Mouse (Mus musculus) kidney, embryonic 14.5 days (tissue): ENCODE results near the gene Lpp. TPM values are rescaled to one million over a fixed set of nuclear protein-coding genes. Genes with fewer than 3 reads are reported as not detected.

Source experiments
- ATAC-seq: fragments of 200-750 bp; cut with Nextera tagmentation; 2 replicates; pipeline ENCODE4 v1.8.0; 2017; ENCODE audit warnings: moderate number of reproducible peaks, mild to moderate bottlenecking, moderate TSS enrichment, moderate library complexity; ENCODE audit not compliant: low FRiP score, low TSS enrichment
- H3K27ac ChIP-seq: fragments of 300-500 bp; sonication (generic); 2 replicates; pipeline ENCODE4 v1.5.1; 2014; ENCODE audit warnings: low read depth, mild to moderate bottlenecking, low read length, moderate library complexity, mixed read lengths
- H3K27me3 ChIP-seq: fragments of 300-500 bp; sonication (generic); 2 replicates; pipeline ENCODE4 v1.6.1; 2014; ENCODE audit warnings: mild to moderate bottlenecking, low read length; ENCODE audit not compliant: control insufficient read depth, insufficient read depth
- H3K36me3 ChIP-seq: fragments of 300-500 bp; sonication (generic); 2 replicates; pipeline ENCODE4 v1.6.1; 2014; ENCODE audit warnings: low read length, mixed read lengths; ENCODE audit not compliant: control insufficient read depth, insufficient read depth
- H3K4me1 ChIP-seq: fragments of 300-500 bp; sonication (generic); 2 replicates; pipeline ENCODE4 v1.6.1; 2014; ENCODE audit warnings: low read length, mixed read lengths; ENCODE audit not compliant: control insufficient read depth, insufficient read depth
- H3K4me2 ChIP-seq: fragments of 300-500 bp; sonication (generic); replicated peaks from 2 replicates; pipeline ENCODE4 v1.6.1; 2014; ENCODE audit warnings: low read depth, mild to moderate bottlenecking, low read length
- H3K4me3 ChIP-seq: fragments of 300-500 bp; sonication (generic); 2 replicates; pipeline ENCODE4 v1.5.1; 2014; ENCODE audit warnings: mild to moderate bottlenecking, low read length
- H3K9ac ChIP-seq: fragments of 300-500 bp; sonication (generic); 2 replicates; pipeline ENCODE4 v1.6.1; 2014; ENCODE audit warnings: low read depth, mild to moderate bottlenecking, low read length, moderate library complexity
- H3K9me3 ChIP-seq: fragments of 300-500 bp; sonication (generic); 2 replicates; pipeline ENCODE4 v1.6.1; 2016; ENCODE audit warnings: low read length; ENCODE audit not compliant: control insufficient read depth
- WGBS: fragments of 180-500 bp; shearing (Covaris S2); extraction: QIAGEN DNeasy Blood & Tissue Kit; methylation state at CpG from one replicate; pipeline ENCODE4 v1.1.7; 2014; 5-methylcytosine and 5-hydroxymethylcytosine counted together
- polyA plus RNA-seq: library from polyadenylated mRNA; unstranded; fragments of >200 nt; fragmentation: Nextera tagmentation; extraction: Ambion mirVana; gene quantifications from 2 replicates; pipeline ENCODE4 v1.2.1, GENCODE M21; 2014

The Lpp gene
- polyA plus RNA-seq, 1 experiment from 2014 or later, result 49.2 TPM

DNA sequence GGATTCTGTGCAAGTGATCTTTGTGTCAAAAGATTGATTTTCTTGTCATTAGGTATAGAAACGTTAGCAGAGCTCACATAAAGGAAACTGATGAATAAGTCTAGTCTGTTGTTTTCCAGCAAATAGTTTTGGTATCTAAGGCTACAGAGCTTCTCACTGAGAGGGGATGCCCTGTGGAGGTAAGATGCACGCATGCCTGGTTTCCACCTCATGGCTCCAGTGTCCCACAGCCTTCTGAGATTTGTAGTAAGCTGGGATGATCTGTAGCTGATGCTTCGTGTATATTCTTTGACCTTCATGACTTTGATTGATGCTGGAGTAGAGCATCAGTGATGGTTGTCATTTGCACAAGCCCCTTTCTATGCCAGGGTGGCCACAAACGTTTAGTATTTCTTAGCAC, 414.3 kb downstream of the Lpp start:
- ATAC-seq, result no peak
- Histone ChIP-seq H3K4me2 (no peak overlapping the region), H3K36me3 (no peaks in the 10 kb centered on the region), H3K4me1 (no peaks in the 10 kb centered on the region), H3K9ac (no peak overlapping the region; the same call in 1 of the 2 replicates), H3K9me3 (no peaks in the 10 kb centered on the region), H3K4me3 (no peak overlapping the region), H3K27ac (no peak overlapping the region), H3K27me3 (no peaks in the 10 kb centered on the region)
- 59% methylated on average over 4 of the region's 4 CpGs for WGBS

DNA sequence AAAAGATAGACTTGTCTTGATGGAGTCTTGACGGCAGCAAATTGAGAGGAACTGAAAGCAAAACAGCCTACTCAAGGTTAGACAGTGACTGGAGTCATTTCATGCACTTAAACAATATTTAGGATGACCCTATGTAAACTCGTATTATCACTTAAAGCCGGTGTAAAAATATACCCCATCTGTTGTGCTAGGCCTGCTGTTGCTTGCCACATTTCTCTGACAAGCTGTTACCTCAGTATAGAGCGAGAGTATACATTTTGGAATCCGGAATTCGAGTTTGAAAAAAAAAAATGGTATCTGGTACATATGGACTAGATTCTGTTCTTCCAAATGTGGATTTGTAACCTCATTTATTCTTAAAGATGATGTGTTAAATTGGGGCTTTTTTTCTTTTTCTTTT, 416.5 kb downstream of the Lpp start:
- H3K9ac ChIP-seq, result no peak overlapping the region
- no peak overlapping the region for H3K4me2 ChIP-seq
- H3K4me1 ChIP-seq, result no peaks in the 10 kb centered on the region
- no peak overlapping the region for H3K27ac ChIP-seq
- no peak for ATAC-seq
- no peaks in the 10 kb centered on the region for H3K27me3 ChIP-seq
- H3K4me3 ChIP-seq, result no peak overlapping the region
- WGBS, result 92% methylated on average over 6 of the region's 6 CpGs
- H3K36me3 ChIP-seq, result no peaks in the 10 kb centered on the region
- H3K9me3 ChIP-seq, result no peaks in the 10 kb centered on the region

DNA sequence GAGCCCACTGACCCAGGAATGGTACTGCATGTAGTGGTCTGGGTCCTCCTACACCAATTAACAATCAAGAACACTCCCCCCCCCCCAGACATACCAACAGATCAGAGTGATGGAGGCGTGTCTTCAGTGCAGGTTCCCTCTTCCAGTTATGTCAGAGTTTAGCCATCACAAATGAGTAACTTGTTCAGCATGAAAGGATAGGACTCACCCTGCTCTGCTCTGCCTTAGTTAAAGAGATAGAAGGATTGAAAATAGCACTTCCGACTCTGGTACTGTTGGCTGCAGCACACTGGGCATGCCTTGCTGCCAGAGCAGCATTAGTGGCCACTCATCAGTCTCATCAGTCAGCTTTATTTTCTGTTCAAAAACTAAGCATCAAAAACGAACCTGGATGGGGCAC, 423.3 kb downstream of the Lpp start:
- H3K27ac ChIP-seq, result no peak overlapping the region
- H3K4me3 ChIP-seq, result no peak overlapping the region
- no peaks in the 10 kb centered on the region for H3K9me3 ChIP-seq
- H3K4me1 ChIP-seq, result no peaks in the 10 kb centered on the region
- WGBS, result 79% methylated on average over 3 of the region's 3 CpGs
- no peaks in the 10 kb centered on the region for H3K27me3 ChIP-seq
- no peak for ATAC-seq
- no peaks in the 10 kb centered on the region for H3K36me3 ChIP-seq
- H3K9ac ChIP-seq, result no peak overlapping the region
- no peak overlapping the region for H3K4me2 ChIP-seq

DNA sequence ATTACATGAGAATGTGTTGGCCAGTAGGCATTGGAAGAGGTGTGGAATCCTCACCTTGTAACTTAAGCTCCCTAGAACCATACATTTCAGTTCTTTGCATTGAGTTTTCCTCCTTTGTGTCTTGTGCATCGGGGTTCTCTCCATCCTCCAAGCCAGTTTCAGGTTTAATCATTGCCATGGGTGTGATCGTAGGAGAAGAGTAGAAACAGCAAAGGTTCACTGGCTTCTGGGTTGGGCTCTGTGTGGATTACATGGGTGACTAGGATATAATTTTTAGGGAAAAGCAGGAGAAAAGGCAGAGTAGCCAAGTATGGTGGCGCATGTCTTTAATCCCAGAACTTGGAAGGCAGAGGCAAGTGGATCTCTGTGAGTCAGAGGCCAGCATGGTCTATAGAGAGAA, 424.1 kb downstream of the Lpp start:
- ATAC-seq, result no peak
- Histone ChIP-seq H3K4me1 (no peaks in the 10 kb centered on the region), H3K27ac (no peak overlapping the region), H3K27me3 (no peaks in the 10 kb centered on the region), H3K9ac (no peak overlapping the region), H3K9me3 (no peaks in the 10 kb centered on the region), H3K4me2 (no peak overlapping the region), H3K4me3 (no peak overlapping the region), H3K36me3 (no peaks in the 10 kb centered on the region)
- WGBS, result 85% methylated on average over 3 of the region's 3 CpGs

DNA sequence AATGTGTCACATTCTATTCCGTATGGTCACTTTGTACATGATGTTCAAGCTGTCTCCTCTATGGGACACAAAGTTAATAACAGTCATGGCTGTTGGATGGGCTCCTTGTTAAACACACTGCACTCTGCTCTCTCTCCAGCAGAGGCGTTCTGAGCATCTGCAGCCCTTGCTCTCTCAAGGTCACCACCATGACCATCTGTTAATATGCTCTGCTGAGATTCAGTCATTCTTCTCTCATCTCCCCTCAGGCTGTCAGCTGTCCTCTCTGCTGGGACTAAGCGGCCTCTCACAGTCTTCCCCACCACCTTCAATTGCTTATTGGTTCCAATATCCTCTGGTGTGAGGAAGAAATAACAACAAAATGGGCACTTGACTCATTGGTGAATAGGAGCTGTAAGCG, 425.8 kb downstream of the Lpp start:
- no peaks in the 10 kb centered on the region for H3K36me3 ChIP-seq
- no peak for ATAC-seq
- H3K4me1 ChIP-seq, result no peaks in the 10 kb centered on the region
- no peak overlapping the region for H3K9ac ChIP-seq
- H3K4me3 ChIP-seq, result no peak overlapping the region
- H3K27me3 ChIP-seq, result no peaks in the 10 kb centered on the region
- H3K4me2 ChIP-seq, result no peak overlapping the region
- 77% methylated on average over 4 of the region's 4 CpGs for WGBS
- no peaks in the 10 kb centered on the region for H3K9me3 ChIP-seq
- no peak overlapping the region for H3K27ac ChIP-seq

DNA sequence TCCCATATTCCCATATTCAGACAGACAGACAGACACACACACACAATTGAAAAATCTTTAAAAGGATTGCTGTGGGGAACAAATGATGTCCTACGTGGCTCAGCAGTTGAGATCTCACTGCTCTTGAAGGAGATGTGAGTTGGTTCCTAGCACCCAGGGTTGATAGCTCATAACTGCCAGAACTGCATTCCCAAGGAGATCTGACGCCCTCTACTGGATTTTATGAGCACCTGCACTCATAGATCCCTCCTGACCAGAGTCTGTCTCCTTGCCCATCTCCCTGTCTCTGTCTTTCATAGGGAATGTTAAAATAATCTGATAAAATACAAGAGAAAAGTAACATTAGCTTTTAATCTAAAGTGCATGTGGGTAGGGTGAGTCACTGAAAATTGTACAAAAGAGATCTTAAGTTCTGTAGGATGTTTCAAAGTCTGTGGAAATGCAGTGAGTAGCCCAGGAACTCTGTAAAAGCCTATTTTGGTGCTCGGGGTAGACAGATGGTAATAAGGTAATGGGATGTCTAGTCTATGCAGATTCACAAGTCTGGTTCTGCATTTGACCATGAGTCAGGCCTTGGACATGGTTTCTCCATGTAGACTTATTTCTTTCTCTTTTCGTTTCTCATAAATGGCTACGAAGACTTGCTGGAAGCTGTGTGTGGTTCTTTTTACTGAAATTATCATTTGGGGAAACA, 429.0 kb downstream of the Lpp start:
- no peak for ATAC-seq
- Histone ChIP-seq H3K9ac (no peak overlapping the region), H3K27me3 (no peaks in the 10 kb centered on the region), H3K36me3 (no peaks in the 10 kb centered on the region), H3K4me1 (no peaks in the 10 kb centered on the region), H3K27ac (no peak overlapping the region), H3K9me3 (no peaks in the 10 kb centered on the region), H3K4me3 (no peak overlapping the region), H3K4me2 (no peak overlapping the region)
- WGBS, result 86% methylated on average over 5 of the region's 5 CpGs

DNA sequence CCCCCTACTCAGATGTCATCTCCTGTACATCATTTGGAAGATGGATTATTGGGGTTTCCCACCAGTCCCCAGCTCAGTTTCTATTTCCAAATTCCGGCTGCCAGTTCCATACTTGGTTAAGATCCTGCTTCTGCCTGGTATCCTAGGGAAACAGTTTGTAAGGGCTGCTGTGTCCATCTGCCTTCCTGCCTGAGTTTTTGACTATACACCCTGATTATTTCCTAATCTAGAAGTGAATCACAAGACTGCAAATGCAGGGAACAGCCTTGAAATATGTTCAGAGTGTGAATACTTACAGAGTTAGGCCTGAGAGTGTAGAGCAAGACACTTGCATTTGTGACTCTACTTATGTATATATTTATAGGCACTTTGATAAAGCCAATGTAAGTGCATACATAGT, 429.6 kb downstream of the Lpp start:
- H3K4me3 ChIP-seq, result no peak overlapping the region
- H3K27me3 ChIP-seq, result no peaks in the 10 kb centered on the region
- H3K27ac ChIP-seq, result no peak overlapping the region

DNA sequence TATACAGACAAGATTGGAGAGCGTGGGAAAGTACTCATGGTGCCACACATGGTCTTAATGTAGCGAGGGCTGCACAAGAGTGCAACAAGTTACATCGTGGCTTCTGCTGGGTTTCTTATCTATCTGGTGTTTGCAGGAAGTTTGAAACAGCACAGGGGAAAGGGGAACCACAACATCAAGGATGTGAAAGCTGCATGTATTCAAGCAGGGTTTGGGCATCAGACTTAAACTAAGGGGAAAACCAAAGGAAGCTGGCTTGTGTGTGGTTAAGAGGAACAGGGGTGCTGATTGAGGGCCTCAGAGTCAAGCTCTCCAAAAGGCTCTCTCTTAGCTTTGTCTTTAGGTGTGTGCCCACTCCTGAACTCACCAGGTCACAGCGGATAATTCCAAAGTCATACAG, 433.1 kb downstream of the Lpp start:
- Histone ChIP-seq H3K9ac (no peak overlapping the region), H3K4me2 (no peak overlapping the region), H3K27ac (no peak overlapping the region), H3K4me3 (no peak overlapping the region), H3K27me3 (no peaks in the 10 kb centered on the region), H3K36me3 (no peaks in the 10 kb centered on the region), H3K9me3 (no peaks in the 10 kb centered on the region), H3K4me1 (no peaks in the 10 kb centered on the region)
- no peak for ATAC-seq
- WGBS, result 96% methylated on average over 4 of the region's 4 CpGs

More for the DNA sequence above, 429.6 kb downstream of the Lpp start:
- Histone ChIP-seq H3K36me3 (no peaks in the 10 kb centered on the region), H3K9me3 (no peaks in the 10 kb centered on the region), H3K4me2 (no peak overlapping the region), H3K9ac (no peak overlapping the region), H3K4me1 (no peaks in the 10 kb centered on the region)
- ATAC-seq, result no peak
- WGBS, result 78% methylated on average over 1 of the region's 1 CpGs

DNA sequence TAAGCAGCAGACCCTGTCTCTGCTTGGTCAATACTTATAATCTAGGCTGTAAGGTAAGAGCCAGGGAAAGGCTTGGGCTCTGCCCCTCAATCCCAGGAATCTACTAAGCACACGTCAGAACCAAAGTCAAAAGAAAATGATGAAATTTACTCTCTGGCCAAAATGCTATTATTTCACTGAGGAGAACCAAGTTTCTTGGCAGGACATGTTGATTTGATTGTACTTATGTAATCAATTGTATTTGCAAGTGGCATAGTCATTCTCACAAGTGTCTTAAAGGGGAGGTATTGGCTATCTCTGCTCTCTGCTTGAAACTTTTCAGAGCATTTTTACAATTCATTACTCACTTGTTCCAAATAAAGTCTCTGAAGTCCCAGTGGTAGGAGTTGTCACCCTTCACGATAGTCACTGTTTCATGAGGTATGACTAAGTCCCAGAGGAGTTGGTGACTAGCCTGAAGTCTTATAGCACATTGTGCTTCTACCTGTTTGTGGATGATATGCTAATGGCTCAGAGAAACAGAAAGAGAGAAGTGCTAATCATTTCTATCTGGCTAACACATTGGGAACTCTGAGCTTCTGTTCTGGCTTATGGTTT, 435.0 kb downstream of the Lpp start:
- no peak overlapping the region for H3K9ac ChIP-seq
- no peaks in the 10 kb centered on the region for H3K36me3 ChIP-seq
- H3K4me2 ChIP-seq, result no peak overlapping the region
- no peaks in the 10 kb centered on the region for H3K9me3 ChIP-seq
- H3K4me3 ChIP-seq, result no peak overlapping the region
- H3K4me1 ChIP-seq, result no peaks in the 10 kb centered on the region
- no peak for ATAC-seq
- H3K27ac ChIP-seq, result no peak overlapping the region
- 90% methylated on average over 2 of the region's 2 CpGs for WGBS
- no peaks in the 10 kb centered on the region for H3K27me3 ChIP-seq
